Mouse (Mus musculus) heart, adult 2 months (tissue): Measurements from ENCODE around the gene Tnfaip8l1. TPM values are rescaled to one million over a fixed set of nuclear protein-coding genes. Genes with fewer than 3 reads are reported as not detected.

ENCODE experiments used
- DNase-seq, 2 experiments: peaks; one replicate each; pipeline ENCODE4 v3.0.0; 2021
- H3K27ac ChIP-seq: fragments of 200-600 bp; 2 replicates; pipeline ENCODE4 v1.8.1; 2022
- H3K27me3 ChIP-seq: fragments of 200-500 bp; 2 replicates; pipeline ENCODE4 v1.6.1; 2012; ENCODE audit warnings: mild to moderate bottlenecking, low read length, inconsistent platforms, mixed read lengths; ENCODE audit not compliant: control insufficient read depth, insufficient read depth
- H3K36me3 ChIP-seq: fragments of 200-500 bp; 2 replicates; pipeline ENCODE4 v1.6.1; 2012; ENCODE audit warnings: low read length, inconsistent platforms; ENCODE audit not compliant: control insufficient read depth, insufficient read depth
- H3K4me1 ChIP-seq: fragments of 200-500 bp; 2 replicates; pipeline ENCODE4 v1.6.1; 2011; ENCODE audit warnings: low read length; ENCODE audit not compliant: control insufficient read depth, insufficient read depth
- H3K4me3 ChIP-seq: fragments of 200-600 bp; 2 replicates; pipeline ENCODE4 v1.8.1; 2022
- H3K79me2 ChIP-seq: fragments of 200-500 bp; replicated peaks from 2 replicates; pipeline ENCODE4 v1.6.1; 2012; ENCODE audit warnings: mild to moderate bottlenecking, inconsistent platforms, low read length, moderate library complexity, mixed read lengths; ENCODE audit not compliant: control insufficient read depth, insufficient read depth
- H3K9ac ChIP-seq: fragments of 200-500 bp; 2 replicates; pipeline ENCODE4 v1.6.1; 2012; ENCODE audit warnings: low read depth, mild to moderate bottlenecking, control low read depth, inconsistent platforms, low read length, mixed read lengths
- CTCF ChIP-seq: fragments of 200-600 bp; IDR thresholded peaks from 2 replicates; pipeline ENCODE4 v1.8.1; 2022; ENCODE audit warnings: antibody characterized with exemption, mild to moderate bottlenecking, moderate library complexity
- EP300 ChIP-seq: fragments of 200-500 bp; IDR thresholded peaks from 2 replicates; pipeline ENCODE4 v1.6.1; 2011; ENCODE audit warnings: low read depth, low read length, control low read depth; ENCODE audit not compliant: insufficient read depth
- POLR2A ChIP-seq: fragments of 200-500 bp; IDR thresholded peaks from 2 replicates; pipeline ENCODE4 v1.6.1; 2011; ENCODE audit warnings: mild to moderate bottlenecking, low read depth, low read length, control low read depth; ENCODE audit not compliant: insufficient read depth
- WGBS: fragments of 180-500 bp; shearing (Covaris S2); methylation state at CpG from one replicate; pipeline ENCODE4 v1.1.7; 2018; 5-methylcytosine and 5-hydroxymethylcytosine counted together
- intact Hi-C: fragments of 180-260 bp; cut with DNase I; formaldehyde crosslinking; loops from one replicate; pipeline ENCODE4 v1.15.1; 2025
- polyA plus RNA-seq: library from polyadenylated mRNA; depleted of rRNA; stranded (reverse); fragments of >200 nt; gene quantifications from 2 replicates; pipeline ENCODE4 v1.2.3, GENCODE M21; 2012
- total RNA-seq, 2 experiments: library from RNA; stranded (reverse); gene quantifications; 2 replicates each; pipeline ENCODE4 v1.2.3; 2021

The Tnfaip8l1 gene
- total and polyA plus RNA-seq, 3 experiments: 1.1 to 3.6 (median 1.7) TPM

DNA sequence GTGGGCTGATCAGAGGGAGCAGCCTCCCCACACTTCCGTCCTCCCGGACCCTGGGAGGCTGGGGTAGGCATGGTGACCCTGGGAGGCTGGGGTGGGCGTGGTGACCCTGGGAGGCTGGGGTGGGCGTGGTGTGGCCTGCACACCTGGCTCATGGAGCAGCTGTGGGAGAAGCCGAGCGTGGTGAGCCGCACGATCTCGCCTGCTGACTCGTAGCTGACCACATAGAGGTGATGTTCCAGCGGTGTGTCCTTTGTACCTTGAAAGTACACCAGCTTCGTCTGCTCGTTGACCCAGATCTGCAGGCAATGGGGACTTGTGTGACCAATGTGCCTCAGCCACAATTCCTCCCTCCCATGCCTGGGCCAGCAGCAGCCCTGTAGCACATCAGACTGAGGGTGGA, 32.5 kb downstream of the Tnfaip8l1 start:
- H3K9ac ChIP-seq: no peak overlapping the region
- intact Hi-C loops: no loop called here
- H3K4me1 ChIP-seq: no peaks in the 10 kb centered on the region
- no peaks in the 10 kb centered on the region for H3K27me3 ChIP-seq
- H3K27ac ChIP-seq: no peak overlapping the region
- WGBS: 91% methylated on average over 13 of the region's 13 CpGs
- no peak overlapping the region for H3K4me3 ChIP-seq
- DNase-seq: no peak
- no peaks in the 10 kb centered on the region for H3K79me2 ChIP-seq
- no peak for TF ChIP-seq POLR2A
- TF ChIP-seq EP300: no peak
- no peak for TF ChIP-seq CTCF
- no peaks in the 10 kb centered on the region for H3K36me3 ChIP-seq

DNA sequence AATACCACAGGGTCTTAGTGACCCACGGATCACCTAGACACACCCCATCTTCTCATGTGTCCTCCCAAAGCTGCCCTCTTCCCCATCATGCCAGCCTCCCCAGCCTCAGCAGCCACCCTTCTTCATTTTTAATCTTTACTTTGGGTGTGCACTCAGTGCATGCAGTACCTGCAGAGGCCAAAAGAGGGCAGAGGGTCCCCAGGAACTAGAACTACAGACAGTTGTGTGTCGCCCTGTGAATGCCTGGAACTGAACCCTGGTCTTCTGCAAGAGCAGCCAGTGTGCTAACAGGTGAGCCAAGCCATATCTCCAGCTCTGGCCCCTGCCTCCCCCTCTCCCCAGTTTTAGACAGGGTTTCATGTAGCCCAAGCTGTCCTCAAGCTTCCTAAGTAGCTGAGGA, 34.6 kb downstream of the Tnfaip8l1 start:
- Histone ChIP-seq H3K27me3 (no peaks in the 10 kb centered on the region), H3K27ac (no peak overlapping the region), H3K9ac (no peak overlapping the region), H3K79me2 (no peaks in the 10 kb centered on the region), H3K4me1 (no peaks in the 10 kb centered on the region), H3K4me3 (no peak overlapping the region), H3K36me3 (no peaks in the 10 kb centered on the region)
- peak in 1 of 2 experiments; percentile 45 for DNase-seq
- 80% methylated on average over 2 of the region's 2 CpGs for WGBS
- intact Hi-C loops: loop anchor here (2.0 kb wide), 1 partner anchor 58 kb away; no protein-coding TSS in a partner anchor
- TF ChIP-seq EP300 (no peak), CTCF (peak; percentile 67), POLR2A (no peak)

DNA sequence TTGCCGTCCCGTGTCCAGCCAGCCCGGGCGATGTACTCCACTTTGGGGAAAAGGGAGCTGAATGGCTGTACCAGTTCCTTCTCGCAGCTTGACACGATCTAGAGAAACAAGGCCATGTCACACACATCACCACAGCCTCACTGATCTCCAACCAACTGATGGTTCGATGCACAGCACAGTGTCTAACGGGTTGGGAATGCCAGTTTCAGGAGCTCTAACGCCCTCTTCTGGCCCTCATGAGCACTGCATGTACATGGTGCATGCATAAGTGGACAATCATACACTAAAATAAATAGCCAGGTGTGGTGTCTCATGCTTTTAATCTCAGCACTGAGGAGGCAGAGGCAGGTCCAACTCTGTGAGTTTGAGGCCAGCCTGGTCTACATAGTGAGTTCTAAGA, 38.3 kb downstream of the Tnfaip8l1 start:
- Histone ChIP-seq H3K27me3 (no peaks in the 10 kb centered on the region), H3K4me1 (no peaks in the 10 kb centered on the region), H3K79me2 (no peaks in the 10 kb centered on the region), H3K4me3 (no peak overlapping the region), H3K36me3 (no peaks in the 10 kb centered on the region), H3K27ac (no peak overlapping the region), H3K9ac (no peak overlapping the region)
- no peak for DNase-seq
- TF ChIP-seq POLR2A: no peak
- TF ChIP-seq CTCF: peak; percentile 46
- 88% methylated on average over 9 of the region's 9 CpGs for WGBS
- intact Hi-C loops: no loop called here

DNA sequence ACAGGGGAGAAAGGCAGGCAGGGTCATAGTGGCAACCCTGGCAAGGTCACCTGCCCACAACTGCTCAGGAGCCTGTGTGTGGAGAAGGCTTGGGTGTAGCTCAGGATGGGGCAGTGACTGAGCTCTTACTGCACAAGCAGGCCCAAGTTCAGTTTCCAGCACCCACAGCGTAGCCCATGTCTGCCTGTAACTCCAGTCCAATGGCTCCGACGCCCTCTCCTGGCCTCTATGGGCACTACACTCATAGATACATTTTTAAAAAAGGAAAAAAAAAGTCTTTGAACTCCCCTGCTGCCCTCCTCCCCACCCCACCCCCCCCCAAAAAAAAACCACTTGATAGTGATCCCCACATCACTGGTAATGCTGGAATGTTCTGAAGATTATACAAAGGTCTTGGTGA, 39.4 kb downstream of the Tnfaip8l1 start:
- Histone ChIP-seq H3K4me1 (no peaks in the 10 kb centered on the region), H3K9ac (no peak overlapping the region), H3K27me3 (no peaks in the 10 kb centered on the region), H3K27ac (no peak overlapping the region), H3K36me3 (no peaks in the 10 kb centered on the region), H3K4me3 (no peak overlapping the region), H3K79me2 (no peaks in the 10 kb centered on the region)
- intact Hi-C loops: no loop called here
- whole genome bisulfite sequencing: 76% methylated on average over 3 of the region's 3 CpGs
- TF ChIP-seq EP300 (no peak), CTCF (peak; percentile 29), POLR2A (no peak)
- no peak for DNase-seq

DNA sequence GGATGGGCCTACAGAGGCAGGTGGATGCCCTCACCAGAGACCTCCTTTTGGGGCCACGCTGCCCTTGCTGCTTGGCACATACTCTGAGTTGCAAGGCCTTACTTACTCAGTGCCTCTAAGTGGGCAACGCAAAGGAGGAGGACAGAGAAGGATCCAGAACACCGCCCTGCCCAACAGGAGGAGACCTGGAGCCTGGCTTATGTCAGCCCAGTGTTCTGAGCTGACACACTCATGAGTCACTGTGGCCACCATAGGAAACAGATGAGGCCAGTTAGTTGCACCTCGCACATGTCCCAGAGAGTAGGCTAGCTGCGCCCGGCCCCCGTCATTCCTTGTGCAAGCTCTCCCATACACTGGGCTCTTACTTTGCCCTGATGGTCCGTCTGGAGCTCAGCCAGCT, 40.2 kb downstream of the Tnfaip8l1 start:
- Histone ChIP-seq H3K27ac (no peak overlapping the region), H3K36me3 (no peaks in the 10 kb centered on the region), H3K27me3 (no peaks in the 10 kb centered on the region), H3K79me2 (no peaks in the 10 kb centered on the region), H3K4me1 (no peaks in the 10 kb centered on the region), H3K9ac (no peak overlapping the region), H3K4me3 (no peak overlapping the region)
- DNase-seq: no peak
- no peak for TF ChIP-seq EP300
- TF ChIP-seq POLR2A: no peak
- TF ChIP-seq CTCF: no peak
- intact Hi-C loops: no loop called here
- WGBS: 97% methylated on average over 8 of the region's 8 CpGs

- intact Hi-C loops: no loop called here
- 56% methylated on average over 3 of the region's 3 CpGs for WGBS
- Histone ChIP-seq H3K9ac (no peak overlapping the region), H3K4me1 (peaks cover 2% of the 10 kb centered on the region), H3K79me2 (no peaks in the 10 kb centered on the region), H3K27me3 (no peaks in the 10 kb centered on the region), H3K27ac (no peak overlapping the region), H3K36me3 (no peaks in the 10 kb centered on the region), H3K4me3 (no peak overlapping the region)
- no peak for TF ChIP-seq EP300
- TF ChIP-seq CTCF: peak; percentile 29
- no peak for TF ChIP-seq POLR2A
- no peak for DNase-seq
Observed at GRCm38 (mm10) chr17:56203729-56204128, 41.5 kb downstream of the Tnfaip8l1 start.
